Mouse (Mus musculus): ENCODE measurements around the gene Rab31. TPM values are rescaled to one million over a fixed set of nuclear protein-coding genes. Genes with fewer than 3 reads are reported as not detected.

The Rab31 gene
- total RNA-seq, 4 experiments from 2014 or later: 47.3 to 61.1 (median 52.1) TPM

Other genes starting within 250 kb of the Rab31 start
- 1 to 10 TPM in 3 of 4 experiments, under 1 TPM in 1; 0.82 to 1.6 (median 1.3) TPM for gene Tmem232, start 232.0 kb downstream of the Rab31 start, total RNA-seq (2022)
- 100 to 1,000 TPM; 115 to 138 (median 124) TPM for gene Vapa, start 159.2 kb downstream of the Rab31 start, total RNA-seq (2022)
- gene Txndc2, start 130.6 kb downstream of the Rab31 start, total RNA-seq (2022): not detected
- 10 to 100 TPM; 35.6 to 40.9 (median 37.7) TPM for gene Ppp4r1, start 9.8 kb upstream of the Rab31 start, total RNA-seq (2022)
- 10 to 100 TPM; 52.9 to 66.9 (median 57.4) TPM for gene Ralbp1, start 113.0 kb upstream of the Rab31 start, total RNA-seq (2022)
- gene Twsg1, start 178.5 kb upstream of the Rab31 start, total RNA-seq (2022): 10 to 100 TPM; 28.9 to 40.8 (median 31.2) TPM

Measured in layer of hippocampus, adult 8-10 months (tissue).